Mouse (Mus musculus) heart, embryonic 13.5 days (tissue): ENCODE results near the gene Gm8720. TPM values are rescaled to one million over a fixed set of nuclear protein-coding genes. Genes with fewer than 3 reads are reported as not detected.
"Not testable (repeated sequence)": the region's sequence is repeated elsewhere in the genome, so short reads cannot be mapped to it uniquely, and the experiment has no call there.

ENCODE experiments used
- ATAC-seq: fragments of 200-750 bp; cut with Nextera tagmentation; 2 replicates; pipeline ENCODE4 v1.8.0; 2017; ENCODE audit warnings: moderate TSS enrichment; ENCODE audit not compliant: insufficient number of reproducible peaks, low FRiP score, low TSS enrichment; ENCODE audit errors: extremely low read depth
- H3K27ac ChIP-seq: fragments of 300-500 bp; sonication (generic); replicated peaks from 2 replicates; pipeline ENCODE4 v1.5.1; 2015; ENCODE audit warnings: moderate library complexity, mild to moderate bottlenecking, inconsistent platforms
- H3K27me3 ChIP-seq: fragments of 300-500 bp; sonication (generic); replicated peaks from 2 replicates; pipeline ENCODE4 v1.6.1; 2015; ENCODE audit warnings: mild to moderate bottlenecking, inconsistent platforms
- H3K36me3 ChIP-seq: fragments of 300-500 bp; sonication (generic); 2 replicates; pipeline ENCODE4 v1.6.1; 2015; ENCODE audit warnings: mild to moderate bottlenecking, inconsistent platforms
- H3K4me1 ChIP-seq: fragments of 300-500 bp; sonication (generic); 2 replicates; pipeline ENCODE4 v1.6.1; 2015; ENCODE audit warnings: inconsistent platforms
- H3K4me2 ChIP-seq: fragments of 300-500 bp; sonication (generic); 2 replicates; pipeline ENCODE4 v1.6.1; 2015; ENCODE audit warnings: inconsistent platforms, mild to moderate bottlenecking, moderate library complexity
- H3K4me3 ChIP-seq: fragments of 300-500 bp; sonication (generic); 2 replicates; pipeline ENCODE4 v1.5.1; 2015; ENCODE audit warnings: moderate library complexity, mild to moderate bottlenecking, inconsistent platforms
- H3K9ac ChIP-seq: fragments of 300-500 bp; sonication (generic); 2 replicates; pipeline ENCODE4 v1.6.1; 2015; ENCODE audit warnings: inconsistent platforms, mild to moderate bottlenecking, moderate library complexity
- H3K9me3 ChIP-seq: fragments of 300-500 bp; sonication (generic); 2 replicates; pipeline ENCODE4 v1.6.1; 2016; ENCODE audit warnings: inconsistent platforms
- WGBS: fragments of 180-500 bp; shearing (Covaris S2); methylation state at CpG from one replicate; pipeline ENCODE4 v1.1.7; 2015; ENCODE audit warnings: mixed read lengths; 5-methylcytosine and 5-hydroxymethylcytosine counted together
- polyA plus RNA-seq: library from polyadenylated mRNA; unstranded; fragments of >200 nt; fragmentation: Nextera tagmentation; extraction: Ambion mirVana; gene quantifications from 2 replicates; pipeline ENCODE4 v1.2.1, GENCODE M21; 2015

The Gm8720 gene
- polyA plus RNA-seq: not detected in 2 replicates

GRCm38 (mm10) chr7:23067356-23067755 is at the start of gene Gm8720:
Gm8720 (minus strand) TSS chr7:23067456.
- H3K27ac ChIP-seq, H3K4me1 ChIP-seq, ATAC-seq, H3K27me3 ChIP-seq, H3K36me3 ChIP-seq, H3K9me3 ChIP-seq, H3K9ac ChIP-seq, H3K4me2 ChIP-seq, H3K4me3 ChIP-seq: not testable (repeated sequence)
- WGBS: no CpG with 5 or more reads among the region's 1 CpGs

DNA sequence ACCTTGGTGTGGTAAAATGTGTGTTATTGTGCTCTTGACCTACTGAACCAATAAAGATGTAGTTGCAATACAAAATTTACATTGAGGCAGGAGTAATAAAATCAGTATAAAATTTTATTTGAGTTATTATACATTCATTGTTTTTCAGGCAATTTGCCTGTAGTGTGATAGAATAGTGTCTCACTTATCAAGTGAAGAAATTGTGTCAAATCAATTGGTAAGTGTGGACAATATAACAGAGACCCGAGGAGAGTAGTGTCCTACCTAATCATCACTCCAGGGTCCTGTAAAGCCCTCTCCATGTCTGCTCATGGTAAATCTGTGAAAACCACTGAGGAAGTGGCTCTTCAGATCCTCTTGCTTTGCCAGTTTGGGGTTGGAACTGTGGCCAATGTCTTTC is 12.0 kb downstream of the Gm8720 start, which contains the start of gene Vmn1r163:
Gene Vmn1r163 (plus strand): TSS at position 301 of the 400 bp plus-strand sequence.
- H3K4me3 ChIP-seq, H3K4me2 ChIP-seq, ATAC-seq, H3K4me1 ChIP-seq, H3K27me3 ChIP-seq, H3K36me3 ChIP-seq, H3K27ac ChIP-seq, H3K9ac ChIP-seq, H3K9me3 ChIP-seq: not testable (repeated sequence)
- no CpG with 5 or more reads among the region's 1 CpGs for WGBS

- not testable (repeated sequence) for H3K4me2 ChIP-seq, H3K4me1 ChIP-seq, H3K4me3 ChIP-seq, H3K9ac ChIP-seq, ATAC-seq, H3K36me3 ChIP-seq, H3K27ac ChIP-seq, H3K27me3 ChIP-seq, H3K9me3 ChIP-seq
- WGBS: no CpG with 5 or more reads among the region's 3 CpGs
These were observed 47.4 kb downstream of the Gm8720 start, which contains the start of gene Gm4216 for GRCm38 (mm10) chr7:23019823-23020222. Gm4216 (minus strand) TSS chr7:23019923.

Other genes with a start within 250 kb of the Gm8720 start
- gene Vmn1r159, start 223.9 kb downstream of the Gm8720 start, polyA plus RNA-seq: not detected in 2 replicates
- not detected in 2 replicates for gene Vmn1r160, start 196.2 kb downstream of the Gm8720 start, polyA plus RNA-seq
- not detected in 2 replicates for gene Gm4214, start 82.8 kb downstream of the Gm8720 start, polyA plus RNA-seq
- not detected in 2 replicates for gene Gm4216, start 47.5 kb downstream of the Gm8720 start, polyA plus RNA-seq
- not detected in 2 replicates for gene Vmn1r163, start 11.9 kb downstream of the Gm8720 start, polyA plus RNA-seq
- gene Gm10662, start 77.0 kb upstream of the Gm8720 start, polyA plus RNA-seq: not detected in 2 replicates
- not detected in 2 replicates for gene Vmn1r165, start 149.9 kb upstream of the Gm8720 start, polyA plus RNA-seq
- gene Vmn1r166, start 184.2 kb upstream of the Gm8720 start, polyA plus RNA-seq: not detected in 2 replicates
- gene Gm6902, start 211.4 kb upstream of the Gm8720 start, polyA plus RNA-seq: not detected in 2 replicates
- not detected in 2 replicates for gene Nlrp4e, start 233.7 kb upstream of the Gm8720 start, polyA plus RNA-seq